Comparison of ENCODE assay signal across 8 mouse cellular contexts in the genomic region with DNA sequence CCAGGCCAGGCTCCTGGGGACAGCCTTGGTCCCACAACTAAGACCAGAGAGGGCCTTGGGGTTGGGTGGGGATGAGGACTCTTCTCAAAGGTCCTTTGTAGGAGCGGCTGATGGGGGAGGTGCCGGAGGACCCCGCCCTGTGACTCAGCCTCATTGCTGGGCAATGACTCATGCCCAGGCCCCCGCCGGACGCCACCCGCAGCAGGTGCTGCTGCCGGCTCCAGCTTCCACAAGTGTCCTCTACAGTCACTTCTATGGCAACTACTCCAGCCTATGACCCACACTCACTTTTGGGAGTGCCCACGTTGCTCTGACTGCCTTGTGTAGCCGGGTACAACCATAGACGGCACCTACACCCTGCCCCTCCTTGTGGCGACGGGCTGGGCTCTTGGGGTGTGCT. TPM values are rescaled to one million over a fixed set of nuclear protein-coding genes. Genes with fewer than 3 reads are reported as not detected.
A peak's percentile ranks its signal among the peaks of the same experiment; 100 is the strongest.
DNase-seq lines count a peak whose midpoint lies in the region; ATAC-seq and TF ChIP-seq lines count a peak whose summit lies in the region.

No protein-coding gene starts in this region.

- peak overlapping the region; percentile 24; the same call in 1 of the 2 replicates for H3K4me2 ChIP-seq in forebrain, postnatal 0 days (ENCODE audit: low read depth)
- peak overlapping the region; percentile 36 for H3K4me2 ChIP-seq in hindbrain, embryonic 13.5 days
- H3K4me2 ChIP-seq in midbrain, embryonic 16.5 days (ENCODE audit: low read length) = no peak overlapping the region

- H3K9ac ChIP-seq in forebrain, postnatal 0 days = no peak overlapping the region
- H3K9ac ChIP-seq in hindbrain, embryonic 13.5 days = no peak overlapping the region
- H3K9ac ChIP-seq in midbrain, embryonic 16.5 days (ENCODE audit: low read depth, low read length) = no peak overlapping the region

- no peaks in the 10 kb centered on the region for H3K9me3 ChIP-seq in forebrain, postnatal 0 days (ENCODE audit: low read length)
- H3K9me3 ChIP-seq in hindbrain, embryonic 13.5 days = no peaks in the 10 kb centered on the region
- H3K9me3 ChIP-seq in midbrain, embryonic 16.5 days (replicated peaks; ENCODE audit: control insufficient read depth, low read length, poor library complexity, severe bottlenecking) = no peaks in the 10 kb centered on the region

- H3K4me3 ChIP-seq in forebrain, postnatal 0 days (ENCODE audit: low read depth, low read length) = no peak overlapping the region
- peak overlapping the region; percentile 4; the same call in 1 of the 2 replicates for H3K4me3 ChIP-seq in hindbrain, embryonic 13.5 days
- no peak overlapping the region for H3K4me3 ChIP-seq in midbrain, embryonic 16.5 days (ENCODE audit: low read depth, low read length)

- ATAC-seq in forebrain, postnatal 0 days = peak; percentile 26; the same call in 1 of the 2 replicates
- ATAC-seq in hindbrain, embryonic 13.5 days (ENCODE audit: low FRiP score) = peak; percentile 53
- ATAC-seq in midbrain, embryonic 16.5 days = peak; percentile 46; the same call in 1 of the 2 replicates

- no peaks in the 10 kb centered on the region for H3K4me1 ChIP-seq in forebrain, postnatal 0 days (ENCODE audit: insufficient read depth)
- peaks cover 15% of the 10 kb centered on the region for H3K4me1 ChIP-seq in hindbrain, embryonic 13.5 days (replicated peaks)
- H3K4me1 ChIP-seq in midbrain, embryonic 16.5 days (ENCODE audit: control insufficient read depth, insufficient read depth, low read length) = peaks cover 2% of the 10 kb centered on the region; the same call in 1 of the 2 replicates

- WGBS in forebrain, postnatal 0 days = 38% methylated on average over 13 of the region's 13 CpGs
- 40% methylated on average over 13 of the region's 13 CpGs for WGBS in hindbrain, embryonic 13.5 days
- 47% methylated on average over 13 of the region's 13 CpGs for WGBS in midbrain, embryonic 16.5 days

- H3K36me3 ChIP-seq in forebrain, postnatal 0 days (ENCODE audit: insufficient read depth) = no peaks in the 10 kb centered on the region
- H3K36me3 ChIP-seq in hindbrain, embryonic 13.5 days = no peaks in the 10 kb centered on the region
- no peaks in the 10 kb centered on the region for H3K36me3 ChIP-seq in midbrain, embryonic 16.5 days (ENCODE audit: control insufficient read depth, insufficient read depth, low read length)

- H3K27ac ChIP-seq in forebrain, postnatal 0 days (ENCODE audit: low read depth, low read length) = 0 out of 2 replicates have a peak overlapping the region, but pooled peaks have one; percentile 40
- H3K27ac ChIP-seq in hindbrain, embryonic 13.5 days = peak overlapping the region; percentile 72
- H3K27ac ChIP-seq in midbrain, embryonic 16.5 days (ENCODE audit: low read length) = peak overlapping the region; percentile 2; the same call in 1 of the 2 replicates

- no peak for TF ChIP-seq CTCF in forebrain, postnatal 0 days (IDR thresholded peaks at IDR 0.05; ENCODE audit: low read depth)

- 0 out of 2 replicates have a peak, but pooled peaks cover 3% of the 10 kb centered on the region for H3K27me3 ChIP-seq in forebrain, postnatal 0 days (ENCODE audit: insufficient read depth, low read length)
- H3K27me3 ChIP-seq in hindbrain, embryonic 13.5 days = peaks cover 19% of the 10 kb centered on the region
- H3K27me3 ChIP-seq in midbrain, embryonic 16.5 days (ENCODE audit: control insufficient read depth, insufficient read depth, low read depth, low read length) = peaks cover 6% of the 10 kb centered on the region

- peak; percentile 90 to 93 for DNase-seq in adrenal gland, adult (ENCODE audit: inconsistent age in 2 of 2, low spot score in 1 of 2)
- DNase-seq in adrenal gland, postnatal 4 days (ENCODE audit: low spot score in 2 of 2) = no peak
- peak; percentile 82 for DNase-seq in adrenal gland, adult 8-10 months
- DNase-seq in forebrain, postnatal 0 days = no peak
- DNase-seq in liver = peak; percentile 89
- no peak for DNase-seq in thymus, adult 18-20 months

RNA-seq across cellular contexts. Expression of gene Nanos3, which starts 7.0 kb away (rescaled TPM):
- 1 to 10 TPM; 3.1 to 4.3 TPM for total RNA-seq in adrenal gland, postnatal 4 days (2021)
- total RNA-seq in adrenal gland, adult 8-10 months (2022) = 1 to 10 TPM in 2 of 4 experiments, under 1 TPM in 2; 0.75 to 2.9 (median 1.2) TPM
- total RNA-seq in forebrain, postnatal 0 days (2014; rRNA removed) = 1.7 and 3.2 TPM in 2 replicates
- 10.0 and 13.3 TPM in 2 replicates for polyA plus RNA-seq in forebrain, postnatal 0 days (2015; fragmentation: Nextera tagmentation; extraction: Ambion mirVana)
- 10.3 and 10.9 TPM in 2 replicates for polyA plus RNA-seq in hindbrain, embryonic 13.5 days (2015; fragmentation: Nextera tagmentation; extraction: Ambion mirVana)
- polyA plus RNA-seq in midbrain, embryonic 16.5 days (2015; fragmentation: Nextera tagmentation; extraction: Ambion mirVana) = 6.6 and 7.1 TPM in 2 replicates

RNA-seq across cellular contexts. Expression of gene 4930432K21Rik, which starts 44.2 kb away (rescaled TPM):
- 1 to 10 TPM; 1.2 TPM for total RNA-seq in adrenal gland, postnatal 4 days (2021)
- under 1 TPM; 0.38 to 0.81 (median 0.40) TPM for total RNA-seq in adrenal gland, adult 8-10 months (2022)
- total RNA-seq in forebrain, postnatal 0 days (2014; rRNA removed) = 3.5 and 6.0 TPM in 2 replicates
- polyA plus RNA-seq in forebrain, postnatal 0 days (2015; fragmentation: Nextera tagmentation; extraction: Ambion mirVana) = 2.4 and 3.3 TPM in 2 replicates
- polyA plus RNA-seq in hindbrain, embryonic 13.5 days (2015; fragmentation: Nextera tagmentation; extraction: Ambion mirVana) = 1.9 and 2.9 TPM in 2 replicates
- polyA plus RNA-seq in midbrain, embryonic 16.5 days (2015; fragmentation: Nextera tagmentation; extraction: Ambion mirVana) = 2.1 and 2.5 TPM in 2 replicates

RNA-seq across cellular contexts. Expression of gene Cc2d1a, which starts 44.3 kb away (rescaled TPM):
- 10 to 100 TPM; 30.6 to 31.7 TPM for total RNA-seq in adrenal gland, postnatal 4 days (2021)
- 10 to 100 TPM; 33.9 to 51.2 (median 40.3) TPM for total RNA-seq in adrenal gland, adult 8-10 months (2022)
- 64.2 and 70.1 TPM in 2 replicates for total RNA-seq in forebrain, postnatal 0 days (2014; rRNA removed)
- 36.3 and 48.4 TPM in 2 replicates for polyA plus RNA-seq in forebrain, postnatal 0 days (2015; fragmentation: Nextera tagmentation; extraction: Ambion mirVana)
- 24.4 and 26.5 TPM in 2 replicates for polyA plus RNA-seq in hindbrain, embryonic 13.5 days (2015; fragmentation: Nextera tagmentation; extraction: Ambion mirVana)
- 55.7 and 64.8 TPM in 2 replicates for polyA plus RNA-seq in midbrain, embryonic 16.5 days (2015; fragmentation: Nextera tagmentation; extraction: Ambion mirVana)

RNA-seq across cellular contexts. Expression of gene Zswim4, which starts 44.8 kb away (rescaled TPM):
- 10 to 100 TPM; 35.8 to 37.6 TPM for total RNA-seq in adrenal gland, postnatal 4 days (2021)
- total RNA-seq in adrenal gland, adult 8-10 months (2022) = 10 to 100 TPM; 36.2 to 53.9 (median 48.0) TPM
- 36.5 and 47.7 TPM in 2 replicates for total RNA-seq in forebrain, postnatal 0 days (2014; rRNA removed)
- 15.1 and 15.5 TPM in 2 replicates for polyA plus RNA-seq in forebrain, postnatal 0 days (2015; fragmentation: Nextera tagmentation; extraction: Ambion mirVana)
- 38.5 and 39.1 TPM in 2 replicates for polyA plus RNA-seq in hindbrain, embryonic 13.5 days (2015; fragmentation: Nextera tagmentation; extraction: Ambion mirVana)
- polyA plus RNA-seq in midbrain, embryonic 16.5 days (2015; fragmentation: Nextera tagmentation; extraction: Ambion mirVana) = 22.4 and 26.4 TPM in 2 replicates

RNA-seq across cellular contexts. Expression of gene D8Ertd738e, which starts 57.5 kb away (rescaled TPM):
- total RNA-seq in adrenal gland, postnatal 4 days (2021) = 100 to 1,000 TPM; 184 to 189 TPM
- total RNA-seq in adrenal gland, adult 8-10 months (2022) = 100 to 1,000 TPM; 171 to 296 (median 225) TPM
- total RNA-seq in forebrain, postnatal 0 days (2014; rRNA removed) = 130 and 146 TPM in 2 replicates
- 255 and 310 TPM in 2 replicates for polyA plus RNA-seq in forebrain, postnatal 0 days (2015; fragmentation: Nextera tagmentation; extraction: Ambion mirVana)
- 263 and 280 TPM in 2 replicates for polyA plus RNA-seq in hindbrain, embryonic 13.5 days (2015; fragmentation: Nextera tagmentation; extraction: Ambion mirVana)
- polyA plus RNA-seq in midbrain, embryonic 16.5 days (2015; fragmentation: Nextera tagmentation; extraction: Ambion mirVana) = 229 and 244 TPM in 2 replicates

Comparison
In these comparisons a context has a peak if more than half of its experiments do, and no peak if none do; other contexts are left out.
1. DNase-seq: peak in adrenal gland, adult (2 of 2), adrenal gland, adult 8-10 months (single experiment) and liver (single experiment); none in adrenal gland, postnatal 4 days (0 of 2), forebrain, postnatal 0 days (single experiment) and thymus, adult 18-20 months (0 of 2).
2. H3K27ac ChIP-seq: peak in every context shown above with its lines; median percentile 72 in hindbrain, embryonic 13.5 days; 40 in forebrain, postnatal 0 days; 2 in midbrain, embryonic 16.5 days.
3. Peak in every context shown above with its lines, with median percentiles within 50 percentile points of each other: ATAC-seq.